Mouse (Mus musculus): ENCODE measurements around the gene Ralb. TPM values are rescaled to one million over a fixed set of nuclear protein-coding genes. Genes with fewer than 3 reads are reported as not detected.

Ralb gene
- polyA plus RNA-seq, 1 experiment = 31.1 TPM

DNA sequence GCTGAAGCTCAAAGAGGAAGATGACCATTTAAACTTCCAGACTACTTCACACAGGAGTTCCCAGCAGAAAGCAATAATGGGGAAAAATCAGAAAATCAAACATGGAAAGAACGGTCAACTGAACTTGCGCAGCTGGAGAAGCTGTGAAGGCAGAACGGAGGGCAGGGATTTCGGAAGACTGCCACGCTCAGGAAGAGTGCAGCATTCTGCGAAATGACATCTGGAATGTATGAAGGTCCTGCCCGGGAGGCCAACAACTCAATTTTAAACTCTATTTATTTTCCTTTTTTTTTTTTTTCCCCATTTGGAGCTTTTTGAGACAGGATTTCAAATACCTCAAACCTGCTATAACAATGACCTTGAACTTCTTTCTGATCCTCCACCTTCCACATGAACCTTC is 13.8 kb downstream of the Ralb start:
- DNase-seq (ENCODE audit: low read depth) = no peak
- no peak for TF ChIP-seq CTCF (IDR thresholded peaks at IDR 0.05; ENCODE audit: borderline replicate concordance, extremely low read depth, insufficient read depth, insufficient read length)
- TF ChIP-seq POLR2A (IDR thresholded peaks at IDR 0.05; ENCODE audit: borderline replicate concordance, extremely low read depth, insufficient read depth, insufficient read length, poor library complexity, severe bottlenecking) = no peak

DNA sequence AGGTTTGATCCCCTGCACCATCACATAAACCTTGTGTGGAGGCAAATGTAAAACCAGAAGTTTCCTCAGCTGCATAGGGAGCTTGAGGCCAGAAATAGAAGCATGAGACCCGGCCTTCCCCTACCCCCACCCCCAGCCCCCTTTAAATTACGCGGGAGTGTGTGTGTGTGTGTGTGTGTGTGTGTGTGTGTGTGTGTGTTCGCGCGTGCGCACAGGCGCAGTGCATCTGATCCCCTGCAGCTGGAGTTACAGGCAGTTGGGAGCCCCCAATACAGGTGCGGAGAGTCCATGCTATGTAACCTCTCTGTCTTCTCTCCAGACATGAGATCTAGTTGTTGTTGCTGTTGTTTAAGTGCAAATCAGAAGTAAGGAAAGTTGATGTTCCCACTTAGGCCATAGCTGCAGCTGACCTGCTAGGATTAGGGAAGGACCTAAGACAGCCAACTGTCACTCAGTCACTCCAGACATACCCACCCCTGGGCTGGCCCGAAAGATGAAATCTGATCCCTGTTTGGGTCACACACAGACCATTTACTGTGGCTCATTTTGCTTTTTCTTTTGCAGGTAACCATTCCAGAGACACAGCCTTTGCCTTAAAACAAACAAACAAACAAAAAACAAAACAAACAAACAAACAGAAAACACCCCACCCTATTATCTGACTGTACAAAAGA is 16.5 kb downstream of the Ralb start:
- TF ChIP-seq CTCF (IDR thresholded peaks at IDR 0.05; ENCODE audit: borderline replicate concordance, extremely low read depth, insufficient read depth, insufficient read length) (no peak), POLR2A (IDR thresholded peaks at IDR 0.05; ENCODE audit: borderline replicate concordance, extremely low read depth, insufficient read depth, insufficient read length, poor library complexity, severe bottlenecking) (no peak)

DNA sequence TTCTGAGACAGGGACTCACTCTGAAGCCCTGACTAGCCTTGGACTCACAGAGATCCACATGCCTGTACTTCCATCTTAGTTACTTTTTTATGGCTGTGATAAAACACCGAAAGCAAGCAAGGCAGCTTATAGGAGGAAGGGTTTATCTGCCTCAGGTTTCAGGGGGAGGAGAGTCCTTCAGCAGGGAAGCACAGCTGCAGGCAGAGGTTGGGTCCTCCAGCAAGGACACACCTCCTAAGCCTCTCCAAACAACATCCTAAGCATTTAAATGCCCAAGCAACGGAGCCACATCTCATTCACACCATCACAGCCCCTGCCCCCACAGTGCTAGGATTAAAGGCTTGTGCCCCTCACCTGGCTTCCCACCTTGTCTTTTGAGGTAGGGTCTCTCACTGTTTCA is 18.8 kb downstream of the Ralb start:
- no peak for DNase-seq (ENCODE audit: low read depth)
- no peak for TF ChIP-seq CTCF (IDR thresholded peaks at IDR 0.05; ENCODE audit: borderline replicate concordance, extremely low read depth, insufficient read depth, insufficient read length)
- no peak for TF ChIP-seq POLR2A (IDR thresholded peaks at IDR 0.05; ENCODE audit: borderline replicate concordance, extremely low read depth, insufficient read depth, insufficient read length, poor library complexity, severe bottlenecking)

More for the DNA sequence above, 16.5 kb downstream of the Ralb start:
- DNase-seq (ENCODE audit: low read depth) = no peak

DNA sequence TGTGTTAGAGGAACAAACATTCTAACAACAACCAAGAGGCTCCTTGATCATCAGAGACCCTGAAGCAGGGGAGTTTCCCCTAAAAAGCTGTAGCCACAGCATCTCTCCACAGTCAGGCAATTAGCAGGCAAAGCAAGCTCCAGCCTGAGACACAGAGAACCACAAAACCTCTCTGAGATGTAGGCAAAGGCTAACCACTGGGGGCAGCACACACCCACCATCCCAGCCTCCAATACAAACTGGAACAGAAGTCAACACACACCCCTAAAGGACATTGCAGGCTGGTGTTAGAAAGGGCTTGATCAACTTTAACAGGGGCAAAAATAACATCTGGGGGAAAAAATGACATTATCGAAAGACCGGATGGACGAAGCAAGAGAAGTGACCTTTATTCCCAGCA is 20.1 kb downstream of the Ralb start:
- TF ChIP-seq CTCF (IDR thresholded peaks at IDR 0.05; ENCODE audit: borderline replicate concordance, extremely low read depth, insufficient read depth, insufficient read length) (peak; percentile 69; the same call in 1 of the 2 replicates), POLR2A (IDR thresholded peaks at IDR 0.05; ENCODE audit: borderline replicate concordance, extremely low read depth, insufficient read depth, insufficient read length, poor library complexity, severe bottlenecking) (no peak)
- DNase-seq (ENCODE audit: low read depth) = peak; percentile 53

DNA sequence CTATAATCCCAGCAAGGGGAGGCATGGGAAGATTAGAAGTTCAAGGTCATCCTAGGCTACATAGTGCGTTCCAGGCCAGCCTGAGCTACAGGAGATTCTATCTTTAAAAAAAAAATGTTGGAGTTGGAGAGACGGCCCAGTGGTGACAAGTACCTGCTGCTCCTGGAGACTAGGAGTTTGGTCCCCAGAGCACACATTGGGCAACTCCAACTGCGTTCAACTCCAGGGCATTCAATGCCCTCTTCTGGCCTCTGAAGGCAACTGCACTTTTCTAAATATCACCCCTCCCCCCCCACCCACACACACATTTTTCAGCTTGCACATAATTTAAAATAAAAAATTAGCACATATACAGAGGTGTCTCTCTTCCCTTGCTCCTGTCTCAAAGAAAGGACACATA is 21.7 kb downstream of the Ralb start:
- DNase-seq (ENCODE audit: low read depth) = no peak
- no peak for TF ChIP-seq POLR2A (IDR thresholded peaks at IDR 0.05; ENCODE audit: borderline replicate concordance, extremely low read depth, insufficient read depth, insufficient read length, poor library complexity, severe bottlenecking)
- peak; percentile 50; the same call in 1 of the 2 replicates for TF ChIP-seq CTCF (IDR thresholded peaks at IDR 0.05; ENCODE audit: borderline replicate concordance, extremely low read depth, insufficient read depth, insufficient read length)

DNA sequence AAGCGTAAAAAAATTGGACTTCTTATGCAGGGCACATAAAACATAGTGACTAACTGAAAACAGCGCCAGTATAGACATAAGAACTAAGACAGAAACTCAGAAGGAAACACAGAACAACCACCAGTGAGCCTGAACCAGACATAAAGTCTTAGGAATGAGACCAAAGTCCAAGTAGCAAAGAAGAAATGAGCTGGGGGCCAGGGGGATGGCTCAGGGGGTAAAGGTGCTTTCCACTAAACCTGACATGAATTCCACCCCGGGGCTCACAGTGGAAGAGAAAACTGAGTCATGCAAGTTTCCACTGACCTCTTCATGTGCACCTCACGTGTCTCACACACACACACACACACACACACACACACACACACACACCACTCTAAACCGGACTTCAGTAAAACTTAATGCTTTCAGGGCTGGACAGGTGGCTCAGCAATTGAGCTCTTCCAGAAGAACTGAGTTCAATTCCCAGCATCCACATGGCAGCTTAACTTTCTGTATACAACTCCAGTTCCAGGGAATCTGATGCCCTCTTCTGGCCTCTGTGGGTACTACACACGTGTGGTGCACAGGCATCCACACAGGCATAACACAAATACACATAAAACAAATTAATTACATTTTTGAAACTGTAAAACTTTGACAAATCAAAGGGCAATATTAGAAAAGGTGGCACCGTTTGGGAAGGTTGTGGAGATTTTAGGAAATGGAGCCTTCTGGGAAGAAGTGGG is 23.2 kb downstream of the Ralb start:
- no peak for TF ChIP-seq POLR2A (IDR thresholded peaks at IDR 0.05; ENCODE audit: borderline replicate concordance, extremely low read depth, insufficient read depth, insufficient read length, poor library complexity, severe bottlenecking)
- peak; percentile 29; the same call in 1 of the 2 replicates for TF ChIP-seq CTCF (IDR thresholded peaks at IDR 0.05; ENCODE audit: borderline replicate concordance, extremely low read depth, insufficient read depth, insufficient read length)
- DNase-seq (ENCODE audit: low read depth) = no peak

DNA sequence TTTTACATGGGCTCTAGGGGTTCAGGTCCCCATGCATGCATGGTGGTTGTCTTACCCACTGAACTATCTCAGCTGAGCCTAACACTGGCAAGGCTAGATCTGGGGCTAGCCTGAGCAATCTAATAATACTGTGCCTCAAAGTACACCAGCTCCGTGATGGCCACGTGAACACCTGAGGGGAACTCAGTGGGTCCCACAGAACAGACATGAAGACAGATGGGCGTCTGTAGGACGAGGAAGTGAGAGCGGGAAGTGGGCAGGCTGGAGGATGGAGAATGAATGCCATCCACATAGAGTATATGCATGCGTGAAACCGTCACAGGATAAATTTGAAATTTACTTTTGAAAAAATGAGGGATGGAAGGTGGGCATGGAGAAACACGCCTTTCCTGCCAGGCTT is 23.9 kb downstream of the Ralb start:
- no peak for TF ChIP-seq POLR2A (IDR thresholded peaks at IDR 0.05; ENCODE audit: borderline replicate concordance, extremely low read depth, insufficient read depth, insufficient read length, poor library complexity, severe bottlenecking)
- no peak for TF ChIP-seq CTCF (IDR thresholded peaks at IDR 0.05; ENCODE audit: borderline replicate concordance, extremely low read depth, insufficient read depth, insufficient read length)
- no peak for DNase-seq (ENCODE audit: low read depth)

DNA sequence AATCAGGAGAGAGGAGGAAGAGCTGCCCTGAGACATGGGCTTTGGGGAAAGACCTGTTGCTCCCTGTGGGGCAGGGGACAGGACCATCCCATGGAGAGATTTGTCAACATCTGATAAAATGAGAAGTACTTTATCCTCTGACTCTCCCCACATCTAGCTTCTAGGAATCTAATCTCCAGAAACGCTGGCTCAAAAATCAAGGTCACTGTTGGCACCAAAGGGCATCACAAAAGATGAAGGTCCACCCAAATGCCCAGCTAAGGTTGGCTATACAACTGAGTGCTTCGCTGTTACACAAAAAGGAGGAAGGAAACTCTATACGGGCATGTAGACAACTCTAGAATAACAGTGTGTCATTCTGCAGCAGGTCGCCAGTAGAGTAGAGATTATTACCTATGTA is 25.0 kb downstream of the Ralb start:
- DNase-seq (ENCODE audit: low read depth) = no peak
- TF ChIP-seq POLR2A (IDR thresholded peaks at IDR 0.05; ENCODE audit: borderline replicate concordance, extremely low read depth, insufficient read depth, insufficient read length, poor library complexity, severe bottlenecking) (no peak), CTCF (IDR thresholded peaks at IDR 0.05; ENCODE audit: borderline replicate concordance, extremely low read depth, insufficient read depth, insufficient read length) (no peak)

DNA sequence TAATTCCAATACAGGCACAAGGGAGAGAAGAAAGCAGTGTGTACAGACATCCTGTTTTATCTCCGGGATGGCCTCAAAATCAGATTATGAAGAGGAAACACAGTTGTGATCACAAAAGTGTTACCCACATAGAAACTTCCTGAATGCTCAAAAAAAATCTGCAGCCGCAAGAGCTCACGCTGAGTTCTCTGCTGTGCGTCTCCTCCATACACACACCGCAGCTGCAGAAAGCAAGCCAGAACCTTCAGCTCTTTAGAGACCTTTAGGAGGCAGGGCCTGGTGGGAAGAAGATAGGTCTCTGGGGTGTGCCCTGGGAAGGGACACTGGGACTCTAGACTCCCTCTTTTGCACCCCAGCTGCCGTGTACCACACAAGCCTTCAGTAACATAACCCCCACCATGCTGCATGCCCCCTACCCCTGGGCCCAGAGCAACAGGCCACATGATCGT is 27.7 kb downstream of the Ralb start:
- TF ChIP-seq CTCF (IDR thresholded peaks at IDR 0.05; ENCODE audit: borderline replicate concordance, extremely low read depth, insufficient read depth, insufficient read length) (no peak), POLR2A (IDR thresholded peaks at IDR 0.05; ENCODE audit: borderline replicate concordance, extremely low read depth, insufficient read depth, insufficient read length, poor library complexity, severe bottlenecking) (no peak)

DNA sequence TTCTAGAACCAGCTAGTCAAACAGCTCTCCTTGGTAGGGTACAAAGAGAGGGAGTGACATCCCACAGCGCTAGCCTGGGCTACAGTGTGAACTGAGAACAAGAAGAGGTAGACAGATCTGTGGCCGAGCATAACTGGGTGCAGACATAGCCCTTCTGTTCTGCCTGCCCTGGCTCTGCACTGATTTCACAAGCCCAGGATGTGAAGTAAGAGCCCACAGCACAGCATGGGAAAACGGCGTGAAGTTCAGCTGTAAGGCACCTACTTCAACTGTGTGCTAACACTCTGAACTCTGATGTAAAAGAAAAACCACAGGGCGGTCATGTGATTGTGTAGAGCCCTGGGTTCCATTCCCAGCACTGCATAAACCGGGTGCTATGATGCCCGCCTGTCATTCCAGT is 29.9 kb downstream of the Ralb start:
- DNase-seq (ENCODE audit: low read depth) = no peak
- no peak for TF ChIP-seq CTCF (IDR thresholded peaks at IDR 0.05; ENCODE audit: borderline replicate concordance, extremely low read depth, insufficient read depth, insufficient read length)
- TF ChIP-seq POLR2A (IDR thresholded peaks at IDR 0.05; ENCODE audit: borderline replicate concordance, extremely low read depth, insufficient read depth, insufficient read length, poor library complexity, severe bottlenecking) = no peak

More for the DNA sequence above, 27.7 kb downstream of the Ralb start:
- no peak for DNase-seq (ENCODE audit: low read depth)

DNA sequence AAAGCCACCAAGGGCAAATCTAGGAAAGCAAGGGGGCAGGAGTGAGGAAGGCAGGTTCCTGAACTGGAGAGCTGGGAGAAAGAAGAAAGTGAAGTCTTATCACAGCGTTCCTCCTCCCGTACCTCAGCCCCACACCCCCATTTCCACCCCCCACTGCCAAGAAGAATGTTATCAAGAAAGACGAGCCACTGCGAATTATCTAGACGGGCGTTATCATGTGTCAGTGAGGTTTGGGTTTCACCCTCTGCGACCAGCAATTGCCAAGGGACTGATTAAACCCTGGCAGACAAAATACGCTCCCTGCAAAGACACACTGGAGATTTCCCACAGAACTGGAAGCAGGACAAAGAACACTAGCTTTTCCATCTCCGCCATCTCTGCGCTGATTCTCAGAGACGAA is 31.9 kb downstream of the Ralb start:
- no peak for TF ChIP-seq POLR2A (IDR thresholded peaks at IDR 0.05; ENCODE audit: borderline replicate concordance, extremely low read depth, insufficient read depth, insufficient read length, poor library complexity, severe bottlenecking)
- no peak for TF ChIP-seq CTCF (IDR thresholded peaks at IDR 0.05; ENCODE audit: borderline replicate concordance, extremely low read depth, insufficient read depth, insufficient read length)
- peak; percentile 34 for DNase-seq (ENCODE audit: low read depth)
